Mouse (Mus musculus) left cerebral cortex, postnatal 25 days (tissue): ENCODE measurements around the gene Mad1l1. TPM values are rescaled to one million over a fixed set of nuclear protein-coding genes. Genes with fewer than 3 reads are reported as not detected.

Experiments
- total RNA-seq, 2 experiments: library from RNA; stranded (reverse); gene quantifications; 2 replicates each; pipeline ENCODE4 v1.2.3; 2021

The Mad1l1 gene
- total RNA-seq, 2 experiments from 2014 or later: 15.1 to 19.0 TPM

Other genes starting within 250 kb of the Mad1l1 start
- 1 to 10 TPM; 4.8 to 6.3 TPM for gene Nudt1, start 104 bp upstream of the Mad1l1 start, total RNA-seq
- 10 to 100 TPM in 1 of 2 experiments, 1 to 10 TPM in 1; 9.5 to 10.7 TPM for gene Mrm2, start 10.3 kb upstream of the Mad1l1 start, total RNA-seq
- gene Snx8, start 67.7 kb upstream of the Mad1l1 start, total RNA-seq: 10 to 100 TPM; 13.2 to 13.5 TPM
- 10 to 100 TPM; 92.8 to 92.9 TPM for gene Eif3b, start 97.8 kb upstream of the Mad1l1 start, total RNA-seq
- not detected for gene Gm4869, start 124.1 kb upstream of the Mad1l1 start, total RNA-seq
- 10 to 100 TPM; 17.0 to 17.3 TPM for gene Chst12, start 184.0 kb upstream of the Mad1l1 start, total RNA-seq
- not detected for gene Grifin, start 243.5 kb upstream of the Mad1l1 start, total RNA-seq